Mouse (Mus musculus): Measurements from ENCODE around the gene Olfr983. TPM values are rescaled to one million over a fixed set of nuclear protein-coding genes. Genes with fewer than 3 reads are reported as not detected.

Olfr983 gene
- not detected in 2 replicates for polyA plus RNA-seq (2016; fragmentation: Nextera tagmentation; extraction: Ambion mirVana)

DNA sequence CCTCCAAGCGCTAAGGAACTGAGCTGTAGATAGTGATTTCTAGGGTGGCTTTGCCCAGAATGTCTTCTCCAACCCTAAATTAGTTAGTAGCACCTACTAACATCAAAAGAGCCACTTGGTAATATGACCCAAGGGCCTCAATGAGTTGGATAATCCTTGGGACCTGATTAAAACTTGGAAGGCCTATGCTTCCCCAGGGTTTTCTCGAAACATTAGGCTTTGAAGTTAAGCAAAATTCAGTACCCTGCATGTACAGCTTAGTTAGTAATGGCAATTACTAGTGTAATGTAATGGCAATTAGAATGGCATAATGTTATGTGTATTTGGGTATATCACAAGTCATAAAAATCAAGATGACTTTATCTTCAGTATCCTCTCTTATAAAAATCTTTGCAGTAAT, at the start of gene Olfr983:
Gene Olfr983, minus strand, starts transcription at position 101 of the 400 bp plus-strand sequence.
- Histone ChIP-seq H3K9me3 (no peaks in the 10 kb centered on the region), H3K4me3 (replicated peaks) (no peak within 1 kb of the TSS), H3K27ac (no peak within 1 kb of the TSS), H3K9ac (no peak within 1 kb of the TSS), H3K4me2 (no peak within 1 kb of the TSS), H3K4me1 (no peaks in the 10 kb centered on the region), H3K36me3 (replicated peaks) (no peaks in the 10 kb centered on the region), H3K27me3 (no peaks in the 10 kb centered on the region)
- WGBS, result 72% methylated on average over 2 of the region's 2 CpGs
- ATAC-seq (ENCODE audit: low FRiP score), result no peak

DNA sequence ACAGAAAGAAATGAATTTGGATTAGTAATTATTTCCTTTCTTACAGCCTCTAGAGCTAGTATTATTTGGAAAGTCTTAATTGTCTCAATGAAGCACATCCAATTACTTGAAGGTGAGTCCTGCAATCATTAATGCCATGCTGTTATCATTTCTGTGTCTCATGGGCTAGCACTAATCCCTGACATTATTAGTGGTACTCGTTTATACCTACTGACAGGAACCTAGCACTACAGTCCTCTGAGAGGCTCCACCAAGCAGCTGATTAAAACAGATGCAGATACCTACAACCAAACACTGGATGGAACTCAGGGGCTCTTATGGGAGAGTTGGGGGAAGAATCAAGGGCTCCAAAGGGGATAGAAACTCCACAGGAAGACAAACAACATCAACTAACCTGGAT, 48.1 kb upstream of the Olfr983 start:
- no peak for ATAC-seq (ENCODE audit: low FRiP score)
- 45% methylated on average over 1 of the region's 1 CpGs for WGBS
- Histone ChIP-seq H3K4me2 (no peak overlapping the region), H3K4me1 (no peaks in the 10 kb centered on the region), H3K36me3 (replicated peaks) (no peaks in the 10 kb centered on the region), H3K9ac (no peak overlapping the region), H3K27ac (no peak overlapping the region), H3K9me3 (no peaks in the 10 kb centered on the region), H3K4me3 (replicated peaks) (no peak overlapping the region), H3K27me3 (no peaks in the 10 kb centered on the region)

DNA sequence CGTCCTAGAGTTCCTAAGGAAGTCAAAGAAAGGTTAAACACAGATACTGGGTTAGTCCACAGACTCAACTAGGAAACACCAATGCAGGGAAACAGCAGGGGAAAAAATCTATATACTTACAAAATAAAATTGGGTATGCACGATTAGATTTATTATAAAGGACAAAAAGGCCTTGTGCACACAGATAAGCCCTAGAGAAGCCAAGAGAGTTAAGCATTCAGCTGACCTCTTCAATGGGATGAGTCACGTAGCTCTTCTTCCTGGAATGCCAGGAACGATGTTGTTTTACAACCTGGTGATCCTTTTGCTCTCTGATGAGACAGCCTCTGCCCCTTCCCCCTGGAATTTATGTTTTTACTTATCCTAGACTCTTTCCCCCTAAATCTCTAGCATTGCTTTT, 46.1 kb upstream of the Olfr983 start:
- Histone ChIP-seq H3K9me3 (no peaks in the 10 kb centered on the region), H3K4me1 (no peaks in the 10 kb centered on the region), H3K9ac (no peak overlapping the region), H3K4me2 (no peak overlapping the region), H3K27me3 (no peaks in the 10 kb centered on the region), H3K4me3 (replicated peaks) (no peak overlapping the region), H3K36me3 (replicated peaks) (no peaks in the 10 kb centered on the region), H3K27ac (no peak overlapping the region)
- 74% methylated on average over 4 of the region's 4 CpGs for WGBS
- ATAC-seq (ENCODE audit: low FRiP score), result no peak

DNA sequence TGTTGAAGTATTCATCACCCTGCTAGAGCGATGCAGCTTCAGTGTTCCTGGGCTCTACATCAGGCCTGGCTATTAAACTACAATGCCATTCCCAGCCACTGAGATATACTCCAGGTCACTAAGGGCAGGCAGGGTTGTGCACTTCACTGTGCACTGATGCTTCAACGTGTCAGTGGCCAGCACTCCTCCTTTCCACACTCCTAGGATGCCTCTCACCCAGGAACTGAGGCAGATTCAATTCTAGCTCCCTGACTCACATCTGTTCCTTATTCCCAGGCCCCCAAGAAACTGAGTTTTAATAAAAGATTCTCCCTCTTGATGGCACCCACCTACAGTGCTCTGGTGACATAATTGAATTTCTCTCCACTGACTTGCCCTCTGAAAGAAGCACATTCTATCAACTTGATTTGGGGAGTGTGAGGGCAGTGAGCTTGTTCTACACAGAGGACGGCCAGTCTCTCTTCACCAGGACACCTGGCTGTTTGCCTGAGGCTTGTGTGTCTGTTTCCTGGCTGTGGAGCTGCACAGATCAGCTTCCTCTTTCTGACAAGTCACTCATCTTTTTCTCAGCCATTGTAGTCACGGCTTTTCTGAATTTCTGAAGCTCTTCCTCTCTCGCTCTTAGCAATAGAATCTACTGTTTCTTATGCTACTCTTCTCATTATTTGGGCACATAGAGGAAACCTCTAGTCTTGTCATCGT, 43.7 kb upstream of the Olfr983 start:
- 88% methylated on average over 6 of the region's 6 CpGs for WGBS
- Histone ChIP-seq H3K36me3 (replicated peaks) (no peaks in the 10 kb centered on the region), H3K9me3 (no peaks in the 10 kb centered on the region), H3K4me1 (no peaks in the 10 kb centered on the region), H3K27me3 (no peaks in the 10 kb centered on the region), H3K27ac (no peak overlapping the region), H3K9ac (no peak overlapping the region), H3K4me2 (no peak overlapping the region), H3K4me3 (replicated peaks) (no peak overlapping the region)
- no peak for ATAC-seq (ENCODE audit: low FRiP score)

DNA sequence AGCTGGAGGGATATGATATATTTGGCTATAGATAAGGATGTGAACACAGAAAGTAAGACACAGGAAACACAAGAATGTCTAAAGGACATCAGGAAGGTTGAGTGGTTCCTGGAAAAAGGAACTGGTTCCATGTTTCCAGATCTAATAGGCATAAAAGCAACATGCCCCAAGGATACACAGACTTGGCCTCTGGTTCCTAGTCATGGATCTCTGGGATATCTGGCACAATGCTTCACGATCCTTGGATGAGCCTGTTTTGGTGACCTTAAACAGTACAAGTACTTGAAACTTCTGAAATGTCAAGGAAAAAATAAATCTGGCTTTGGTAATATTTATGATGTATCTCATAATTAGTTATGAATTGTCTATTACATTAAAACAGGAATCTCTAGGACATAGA, 37.2 kb upstream of the Olfr983 start:
- no peak for ATAC-seq (ENCODE audit: low FRiP score)
- no peaks in the 10 kb centered on the region for H3K9me3 ChIP-seq
- 85% methylated on average over 1 of the region's 1 CpGs for WGBS
- no peak overlapping the region for H3K9ac ChIP-seq
- no peak overlapping the region for H3K27ac ChIP-seq
- H3K36me3 ChIP-seq (replicated peaks), result no peaks in the 10 kb centered on the region
- no peak overlapping the region for H3K4me2 ChIP-seq
- H3K4me3 ChIP-seq (replicated peaks), result no peak overlapping the region
- H3K27me3 ChIP-seq, result no peaks in the 10 kb centered on the region
- no peaks in the 10 kb centered on the region for H3K4me1 ChIP-seq

DNA sequence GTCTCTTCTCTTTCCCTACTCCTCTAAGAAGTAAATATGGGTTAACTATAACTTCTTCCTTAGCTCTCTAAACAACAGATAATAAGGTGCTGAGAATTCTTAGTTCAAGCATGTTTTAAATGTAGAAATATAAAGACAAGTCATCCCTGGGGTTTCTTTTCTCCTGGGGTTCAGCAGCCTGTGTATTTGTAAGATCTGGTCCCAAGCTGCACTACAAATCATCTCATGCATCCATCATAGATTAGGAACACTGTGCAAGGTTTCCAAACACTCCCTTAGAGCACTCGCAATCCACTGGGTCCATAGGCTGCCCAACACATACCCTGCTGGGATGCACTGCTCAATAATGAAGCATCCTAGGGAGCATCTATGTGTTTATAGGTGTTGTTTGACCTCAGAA, 36.7 kb upstream of the Olfr983 start, which contains the start of gene Olfr985:
Gene Olfr985, minus strand, starts transcription at position 101 of the 400 bp plus-strand sequence.
- Histone ChIP-seq H3K27ac (no peak within 1 kb of the TSS), H3K36me3 (replicated peaks) (no peaks in the 10 kb centered on the region), H3K9ac (no peak within 1 kb of the TSS), H3K9me3 (no peaks in the 10 kb centered on the region), H3K4me2 (no peak within 1 kb of the TSS), H3K4me3 (replicated peaks) (no peak within 1 kb of the TSS), H3K4me1 (no peaks in the 10 kb centered on the region), H3K27me3 (no peaks in the 10 kb centered on the region)
- ATAC-seq (ENCODE audit: low FRiP score), result no peak
- 93% methylated on average over 1 of the region's 1 CpGs for WGBS

DNA sequence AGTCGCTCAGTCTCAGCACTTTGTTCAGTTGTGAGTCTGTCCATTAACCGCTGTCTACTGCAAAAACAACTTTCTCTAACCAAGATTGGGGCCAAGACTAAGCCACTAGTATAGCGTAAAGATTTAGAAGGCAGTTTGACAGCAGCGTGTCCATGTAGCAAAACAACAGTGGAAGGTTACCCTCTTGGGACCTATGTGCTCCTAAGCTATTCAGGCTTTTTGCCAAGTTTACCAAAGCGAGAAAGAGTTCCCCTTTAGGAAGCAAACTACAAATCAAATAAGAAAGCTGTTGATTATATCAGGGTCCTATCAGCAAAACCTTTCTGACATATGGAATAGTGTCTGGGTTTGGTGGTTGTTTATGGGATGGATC, 23.9 kb upstream of the Olfr983 start:
- H3K4me2 ChIP-seq, result no peak overlapping the region
- WGBS, result 86% methylated on average over 5 of the region's 5 CpGs
- H3K27me3 ChIP-seq, result no peaks in the 10 kb centered on the region
- no peak for ATAC-seq (ENCODE audit: low FRiP score)
- no peak overlapping the region for H3K9ac ChIP-seq
- H3K36me3 ChIP-seq (replicated peaks), result no peaks in the 10 kb centered on the region
- no peak overlapping the region for H3K4me3 ChIP-seq (replicated peaks)
- H3K4me1 ChIP-seq, result no peaks in the 10 kb centered on the region
- no peak overlapping the region for H3K27ac ChIP-seq
- H3K9me3 ChIP-seq, result no peaks in the 10 kb centered on the region

DNA sequence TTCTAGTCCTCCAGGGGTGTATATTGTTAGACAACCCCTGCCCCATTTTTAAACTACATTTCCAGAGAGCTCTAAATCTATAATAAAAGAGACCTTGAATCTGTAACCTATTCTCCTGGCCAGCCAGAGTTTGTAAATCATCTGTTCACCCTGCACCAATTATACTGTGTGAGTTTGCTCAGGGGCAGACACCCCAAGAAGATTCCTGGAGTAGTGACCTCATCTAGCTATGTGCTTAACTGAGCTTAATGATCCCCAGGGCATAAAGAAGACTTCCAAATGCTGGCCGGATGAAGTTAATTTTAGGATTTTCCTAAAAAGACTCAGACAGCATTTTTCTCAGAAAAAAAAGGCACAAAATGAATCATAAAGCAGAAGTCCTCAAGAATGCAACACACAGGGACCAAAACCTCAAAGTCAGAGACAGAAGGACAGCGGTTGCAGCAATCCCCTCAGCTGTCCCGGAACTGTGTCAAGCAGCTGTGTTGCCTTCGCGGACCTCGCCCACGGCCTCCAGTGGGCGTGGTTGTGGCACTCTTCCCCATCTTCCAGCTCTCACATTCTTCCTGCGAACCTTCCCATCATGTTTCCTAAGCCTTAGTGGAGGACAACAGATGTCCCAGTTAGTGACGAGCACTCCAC, 23.4 kb upstream of the Olfr983 start:
- H3K4me2 ChIP-seq, result no peak overlapping the region
- H3K27me3 ChIP-seq, result no peaks in the 10 kb centered on the region
- H3K9me3 ChIP-seq, result no peaks in the 10 kb centered on the region
- 75% methylated on average over 10 of the region's 10 CpGs for WGBS
- no peak overlapping the region for H3K4me3 ChIP-seq (replicated peaks)
- H3K36me3 ChIP-seq (replicated peaks), result no peaks in the 10 kb centered on the region
- no peaks in the 10 kb centered on the region for H3K4me1 ChIP-seq
- ATAC-seq (ENCODE audit: low FRiP score), result no peak
- no peak overlapping the region for H3K27ac ChIP-seq
- H3K9ac ChIP-seq, result no peak overlapping the region

DNA sequence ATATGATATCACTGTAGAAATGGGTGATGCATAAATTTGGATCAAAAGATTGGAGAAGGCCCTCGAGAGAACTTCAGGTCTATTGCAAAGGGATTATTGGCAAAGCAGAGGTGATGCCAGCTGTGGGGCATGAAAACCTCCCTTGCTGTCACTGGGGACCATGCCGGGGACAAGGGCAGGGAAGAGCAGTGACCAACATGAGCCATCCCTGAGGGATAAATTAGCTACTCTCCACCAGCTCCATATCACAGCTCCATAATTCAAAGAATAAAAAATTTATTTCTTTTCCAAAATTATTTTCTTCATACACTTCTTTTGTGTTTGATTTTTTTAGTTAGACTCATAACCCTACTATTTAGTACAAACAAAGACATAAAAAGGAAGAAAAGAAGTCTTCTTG, 20.7 kb upstream of the Olfr983 start, which contains the start of gene Olfr984:
Gene Olfr984, minus strand, starts transcription at position 101 of the 400 bp plus-strand sequence.
- Histone ChIP-seq H3K4me2 (no peak within 1 kb of the TSS), H3K27ac (no peak within 1 kb of the TSS), H3K4me1 (no peaks in the 10 kb centered on the region), H3K27me3 (no peaks in the 10 kb centered on the region), H3K4me3 (replicated peaks) (no peak within 1 kb of the TSS), H3K9me3 (no peaks in the 10 kb centered on the region), H3K9ac (no peak within 1 kb of the TSS), H3K36me3 (replicated peaks) (no peaks in the 10 kb centered on the region)
- 82% methylated on average over 2 of the region's 2 CpGs for WGBS
- ATAC-seq (ENCODE audit: low FRiP score), result no peak

DNA sequence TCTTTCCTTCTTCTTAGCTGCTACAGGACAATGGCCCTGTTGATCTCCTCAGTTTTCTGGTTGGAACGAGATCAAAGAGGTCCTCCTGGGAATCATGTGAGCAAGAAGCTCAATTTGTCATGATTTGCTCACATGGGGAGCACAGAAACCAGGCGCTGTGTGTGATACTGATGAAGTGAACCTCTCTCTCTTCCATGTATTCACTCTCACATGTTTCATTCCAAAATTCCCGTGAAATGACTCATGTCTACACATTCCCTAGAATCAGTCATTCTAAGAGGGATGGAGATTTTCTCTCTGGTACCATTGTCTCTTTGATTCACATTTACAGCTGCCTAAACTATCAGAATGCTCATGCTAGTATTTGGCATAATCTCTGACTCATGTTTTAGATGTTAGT, 1.4 kb upstream of the Olfr983 start:
- no peak for ATAC-seq (ENCODE audit: low FRiP score)
- no peaks in the 10 kb centered on the region for H3K9me3 ChIP-seq
- 68% methylated on average over 3 of the region's 3 CpGs for WGBS

DNA sequence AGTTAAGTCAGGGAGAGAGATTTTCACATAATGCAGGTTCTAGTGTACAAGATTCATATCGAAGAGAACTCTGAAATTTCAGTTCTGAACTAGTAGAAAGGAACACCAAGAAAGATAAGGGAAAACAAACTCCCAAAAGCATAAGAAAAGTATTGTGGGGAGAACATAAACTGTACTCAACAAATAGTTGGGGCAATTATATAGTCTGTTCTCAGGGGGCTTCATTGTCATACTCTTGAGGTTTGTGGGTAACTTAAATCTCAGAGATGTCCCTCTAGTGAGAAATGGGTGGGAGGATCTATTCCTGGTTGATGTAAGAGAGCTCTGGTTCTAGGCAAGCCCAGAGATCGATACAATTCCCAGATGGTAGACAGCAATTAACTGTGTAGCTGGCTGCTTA, 19.9 kb downstream of the Olfr983 start, which contains the start of gene Olfr982:
Gene Olfr982, plus strand, starts transcription at position 301 of the 400 bp plus-strand sequence.
- H3K4me3 ChIP-seq (replicated peaks), result no peak within 1 kb of the TSS
- H3K27ac ChIP-seq, result no peak within 1 kb of the TSS
- WGBS, result 82% methylated on average over 2 of the region's 2 CpGs
- no peaks in the 10 kb centered on the region for H3K9me3 ChIP-seq
- no peak within 1 kb of the TSS for H3K4me2 ChIP-seq
- H3K4me1 ChIP-seq, result no peaks in the 10 kb centered on the region
- H3K9ac ChIP-seq, result no peak within 1 kb of the TSS
- no peak for ATAC-seq (ENCODE audit: low FRiP score)
- no peaks in the 10 kb centered on the region for H3K36me3 ChIP-seq (replicated peaks)
- no peaks in the 10 kb centered on the region for H3K27me3 ChIP-seq

More for the DNA sequence above, 1.4 kb upstream of the Olfr983 start:
- H3K36me3 ChIP-seq (replicated peaks), result no peaks in the 10 kb centered on the region
- no peak overlapping the region for H3K27ac ChIP-seq
- H3K27me3 ChIP-seq, result no peaks in the 10 kb centered on the region
- no peak overlapping the region for H3K4me2 ChIP-seq
- no peak overlapping the region for H3K9ac ChIP-seq
- H3K4me1 ChIP-seq, result no peaks in the 10 kb centered on the region
- H3K4me3 ChIP-seq (replicated peaks), result no peak overlapping the region

DNA sequence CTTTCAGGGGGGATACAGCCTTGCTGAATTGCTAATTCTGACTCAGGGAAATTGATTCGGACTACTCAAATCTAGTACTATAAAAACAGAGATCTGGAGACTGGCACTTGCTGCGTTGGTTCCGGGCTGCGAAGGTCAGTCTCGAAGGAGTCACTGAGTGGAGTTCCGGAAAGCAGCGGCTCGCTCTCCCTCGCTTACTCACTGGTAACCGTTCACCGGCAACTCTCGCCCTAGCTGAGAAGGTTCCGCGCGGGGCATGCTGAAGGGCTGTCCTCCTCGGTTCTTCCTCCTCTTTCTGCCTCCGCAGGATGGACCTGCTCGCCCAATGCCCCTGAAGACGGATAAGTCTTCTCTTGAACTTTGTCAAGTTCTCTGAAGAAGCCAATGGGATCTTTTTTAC, 43.3 kb downstream of the Olfr983 start:
- no peak overlapping the region for H3K27ac ChIP-seq
- H3K9ac ChIP-seq, result no peak overlapping the region
- no peaks in the 10 kb centered on the region for H3K9me3 ChIP-seq
- no peaks in the 10 kb centered on the region for H3K4me1 ChIP-seq
- ATAC-seq (ENCODE audit: low FRiP score), result no peak
- H3K36me3 ChIP-seq (replicated peaks), result no peaks in the 10 kb centered on the region
- H3K27me3 ChIP-seq, result no peaks in the 10 kb centered on the region
- 96% methylated on average over 19 of the region's 19 CpGs for WGBS
- no peak overlapping the region for H3K4me3 ChIP-seq (replicated peaks)
- no peak overlapping the region for H3K4me2 ChIP-seq

All from forebrain, embryonic 12.5 days (tissue).